Mouse (Mus musculus): ENCODE data around the gene Olfr1472. TPM values are rescaled to one million over a fixed set of nuclear protein-coding genes. Genes with fewer than 3 reads are reported as not detected.
"Not testable (repeated sequence)": the region's sequence is repeated elsewhere in the genome, so short reads cannot be mapped to it uniquely, and the experiment has no call there.

The Olfr1472 gene
- polyA plus RNA-seq (2014; fragmentation: Nextera tagmentation; extraction: Ambion mirVana): not detected in 2 replicates

DNA sequence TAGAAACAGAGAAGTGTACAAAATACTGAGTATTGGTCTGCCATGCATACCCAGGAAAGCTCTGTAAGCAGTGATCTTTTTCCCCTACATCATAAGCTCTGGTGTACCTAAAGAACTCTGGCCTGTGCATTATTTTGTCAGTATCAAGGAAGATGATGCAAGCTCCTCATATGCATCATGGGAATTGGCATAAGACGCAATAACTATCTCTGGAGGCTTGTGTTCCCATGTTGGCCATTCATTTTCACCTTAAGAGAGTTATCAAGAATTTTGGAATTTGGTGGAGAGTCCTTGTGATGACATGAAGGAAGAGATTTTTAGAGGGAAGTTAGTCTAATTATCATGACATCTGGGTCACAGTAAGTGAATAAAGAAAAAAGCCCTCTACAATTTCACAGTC lies at the start of gene Olfr1472:
Olfr1472 (minus strand) TSS at position 101 of the 400 bp plus-strand sequence.
- H3K4me1 ChIP-seq (ENCODE audit: control insufficient read depth, insufficient read depth, low read length): no peaks in the 10 kb centered on the region
- H3K27ac ChIP-seq (ENCODE audit: low read depth, low read length): no peak within 1 kb of the TSS
- WGBS (ENCODE audit: insufficient replicate concordance): 70% methylated on average over 1 of the region's 1 CpGs
- no peak within 1 kb of the TSS for H3K4me2 ChIP-seq
- no peaks in the 10 kb centered on the region for H3K36me3 ChIP-seq (ENCODE audit: control insufficient read depth, insufficient read depth, low read length)
- H3K9ac ChIP-seq (ENCODE audit: low read depth, low read length): no peak within 1 kb of the TSS
- no peak within 1 kb of the TSS for H3K4me3 ChIP-seq (ENCODE audit: low read depth, low read length)
- no peak for ATAC-seq (replicated peaks; ENCODE audit: insufficient number of reproducible peaks, low FRiP score, low TSS enrichment)
- H3K9me3 ChIP-seq (replicated peaks; ENCODE audit: control insufficient read depth, low read length): no peaks in the 10 kb centered on the region
- no peaks in the 10 kb centered on the region for H3K27me3 ChIP-seq (ENCODE audit: control insufficient read depth, insufficient read depth, low read length)

DNA sequence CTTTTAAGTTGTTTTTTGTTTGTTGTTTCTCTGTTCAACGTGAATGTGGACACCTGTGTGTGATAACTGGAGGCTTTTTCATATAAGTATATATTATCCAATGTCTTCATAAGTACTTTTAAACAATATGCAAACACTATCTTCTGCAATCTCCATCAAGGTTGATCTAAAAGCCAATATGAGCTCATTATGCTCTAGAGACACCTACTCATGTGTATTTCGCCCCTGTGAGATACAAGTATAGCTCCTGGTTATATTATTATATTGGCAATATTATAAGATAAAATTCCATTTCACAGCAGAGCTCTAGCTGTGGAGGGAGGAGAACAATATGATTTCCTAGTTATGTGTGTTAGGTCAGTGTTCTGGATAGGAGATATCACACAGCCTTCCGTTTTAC lies 44.4 kb upstream of the Olfr1472 start, which contains the start of gene Olfr1477:
Olfr1477 (plus strand) TSS at position 301 of the 400 bp plus-strand sequence.
- H3K4me1 ChIP-seq (ENCODE audit: control insufficient read depth, insufficient read depth, low read length): no peaks in the 10 kb centered on the region
- no peak within 1 kb of the TSS for H3K4me3 ChIP-seq (ENCODE audit: low read depth, low read length)
- no peak within 1 kb of the TSS for H3K9ac ChIP-seq (ENCODE audit: low read depth, low read length)
- H3K36me3 ChIP-seq (ENCODE audit: control insufficient read depth, insufficient read depth, low read length): no peaks in the 10 kb centered on the region
- peaks cover 4% of the 10 kb centered on the region; the same call in 1 of the 2 replicates for H3K9me3 ChIP-seq (replicated peaks; ENCODE audit: control insufficient read depth, low read length)
- H3K4me2 ChIP-seq: no peak within 1 kb of the TSS
- no peak within 1 kb of the TSS for H3K27ac ChIP-seq (ENCODE audit: low read depth, low read length)
- ATAC-seq (replicated peaks; ENCODE audit: insufficient number of reproducible peaks, low FRiP score, low TSS enrichment): no peak
- H3K27me3 ChIP-seq (ENCODE audit: control insufficient read depth, insufficient read depth, low read length): no peaks in the 10 kb centered on the region
- WGBS (ENCODE audit: insufficient replicate concordance): 69% methylated on average over 3 of the region's 3 CpGs

GRCm38 (mm10) chr19:13480096-13480495 lies 24.2 kb upstream of the Olfr1472 start, which contains the start of gene Olfr1475:
Gene Olfr1475, minus strand, starts transcription at chr19:13480196.
- Histone ChIP-seq H3K9ac (ENCODE audit: low read depth, low read length) (no peak within 1 kb of the TSS), H3K9me3 (replicated peaks; ENCODE audit: control insufficient read depth, low read length) (no peaks in the 10 kb centered on the region)
- no peak for ATAC-seq (replicated peaks; ENCODE audit: insufficient number of reproducible peaks, low FRiP score, low TSS enrichment)

GRCm38 (mm10) chr19:13469265-13469664 lies 13.4 kb upstream of the Olfr1472 start, which contains the start of gene Olfr1474:
Gene Olfr1474, plus strand, starts transcription at chr19:13469565.
- WGBS (ENCODE audit: insufficient replicate concordance): 78% methylated on average over 4 of the region's 4 CpGs
- H3K27ac ChIP-seq (ENCODE audit: low read depth, low read length); H3K9me3 ChIP-seq (replicated peaks; ENCODE audit: control insufficient read depth, low read length): not testable (repeated sequence)

More at GRCm38 (mm10) chr19:13480096-13480495, 24.2 kb upstream of the Olfr1472 start, which contains the start of gene Olfr1475:
- no peak within 1 kb of the TSS for H3K4me3 ChIP-seq (ENCODE audit: low read depth, low read length)
- H3K36me3 ChIP-seq (ENCODE audit: control insufficient read depth, insufficient read depth, low read length): no peaks in the 10 kb centered on the region
- H3K4me1 ChIP-seq (ENCODE audit: control insufficient read depth, insufficient read depth, low read length): no peaks in the 10 kb centered on the region
- no peaks in the 10 kb centered on the region for H3K27me3 ChIP-seq (ENCODE audit: control insufficient read depth, insufficient read depth, low read length)
- H3K4me2 ChIP-seq: no peak within 1 kb of the TSS
- H3K27ac ChIP-seq (ENCODE audit: low read depth, low read length): no peak within 1 kb of the TSS

DNA sequence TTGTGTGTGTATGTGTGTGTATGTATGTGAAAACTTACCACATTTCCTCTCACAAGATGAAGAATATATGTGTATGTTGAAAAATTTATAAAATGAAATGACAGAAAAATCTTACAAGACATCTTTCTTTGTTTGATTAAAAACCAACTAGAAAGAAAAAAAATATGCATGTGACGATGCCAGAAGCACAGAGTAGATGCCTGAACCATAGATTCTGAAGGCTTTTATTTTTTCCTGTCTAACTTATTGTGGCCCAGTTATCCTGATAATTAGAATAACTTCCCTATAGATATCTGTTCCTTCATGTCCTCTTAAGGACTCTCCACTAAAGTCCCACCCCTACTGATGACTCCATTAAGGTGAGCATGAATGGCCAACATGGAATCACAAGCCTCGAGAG lies 12.8 kb downstream of the Olfr1472 start, which contains the start of gene Olfr1471:
Olfr1471 (plus strand) TSS at position 301 of the 400 bp plus-strand sequence.
- WGBS (ENCODE audit: insufficient replicate concordance): 71% methylated on average over 2 of the region's 2 CpGs
- not testable (repeated sequence) for H3K36me3 ChIP-seq (ENCODE audit: control insufficient read depth, insufficient read depth, low read length); ATAC-seq (replicated peaks; ENCODE audit: insufficient number of reproducible peaks, low FRiP score, low TSS enrichment); H3K4me3 ChIP-seq (ENCODE audit: low read depth, low read length); H3K9ac ChIP-seq (ENCODE audit: low read depth, low read length); H3K4me2 ChIP-seq; H3K27me3 ChIP-seq (ENCODE audit: control insufficient read depth, insufficient read depth, low read length); H3K27ac ChIP-seq (ENCODE audit: low read depth, low read length); H3K9me3 ChIP-seq (replicated peaks; ENCODE audit: control insufficient read depth, low read length); H3K4me1 ChIP-seq (ENCODE audit: control insufficient read depth, insufficient read depth, low read length)

More at GRCm38 (mm10) chr19:13469265-13469664, 13.4 kb upstream of the Olfr1472 start, which contains the start of gene Olfr1474:
- H3K36me3 ChIP-seq (ENCODE audit: control insufficient read depth, insufficient read depth, low read length); H3K4me3 ChIP-seq (ENCODE audit: low read depth, low read length); ATAC-seq (replicated peaks; ENCODE audit: insufficient number of reproducible peaks, low FRiP score, low TSS enrichment); H3K4me2 ChIP-seq; H3K27me3 ChIP-seq (ENCODE audit: control insufficient read depth, insufficient read depth, low read length); H3K9ac ChIP-seq (ENCODE audit: low read depth, low read length); H3K4me1 ChIP-seq (ENCODE audit: control insufficient read depth, insufficient read depth, low read length): not testable (repeated sequence)

- ATAC-seq (replicated peaks; ENCODE audit: insufficient number of reproducible peaks, low FRiP score, low TSS enrichment): no peak
- no peak within 1 kb of the TSS for H3K4me2 ChIP-seq
Measured at GRCm38 (mm10) chr19:13407549-13407948, 48.3 kb downstream of the Olfr1472 start, which contains the start of gene Olfr1469. Gene Olfr1469, plus strand, starts transcription at chr19:13407849.

More at GRCm38 (mm10) chr19:13407549-13407948, 48.3 kb downstream of the Olfr1472 start, which contains the start of gene Olfr1469:
- Histone ChIP-seq H3K4me3 (ENCODE audit: low read depth, low read length) (no peak within 1 kb of the TSS), H3K4me1 (ENCODE audit: control insufficient read depth, insufficient read depth, low read length) (no peaks in the 10 kb centered on the region), H3K9me3 (replicated peaks; ENCODE audit: control insufficient read depth, low read length) (0 out of 2 replicates have a peak, but pooled peaks cover 2% of the 10 kb centered on the region), H3K9ac (ENCODE audit: low read depth, low read length) (no peak within 1 kb of the TSS), H3K27me3 (ENCODE audit: control insufficient read depth, insufficient read depth, low read length) (no peaks in the 10 kb centered on the region), H3K36me3 (ENCODE audit: control insufficient read depth, insufficient read depth, low read length) (no peaks in the 10 kb centered on the region), H3K27ac (ENCODE audit: low read depth, low read length) (no peak within 1 kb of the TSS)
- WGBS (ENCODE audit: insufficient replicate concordance): 65% methylated on average over 2 of the region's 2 CpGs

Other genes starting within 250 kb of the Olfr1472 start
- gene Olfr1463, start 224.8 kb downstream of the Olfr1472 start, polyA plus RNA-seq (2014; fragmentation: Nextera tagmentation; extraction: Ambion mirVana): not detected in 2 replicates
- gene Olfr1465, start 140.5 kb downstream of the Olfr1472 start, polyA plus RNA-seq (2014; fragmentation: Nextera tagmentation; extraction: Ambion mirVana): not detected in 2 replicates
- gene Olfr1466, start 117.2 kb downstream of the Olfr1472 start, polyA plus RNA-seq (2014; fragmentation: Nextera tagmentation; extraction: Ambion mirVana): not detected in 2 replicates
- not detected in 2 replicates for gene Olfr1467, start 93.8 kb downstream of the Olfr1472 start, polyA plus RNA-seq (2014; fragmentation: Nextera tagmentation; extraction: Ambion mirVana)
- gene Olfr1469, start 48.2 kb downstream of the Olfr1472 start, polyA plus RNA-seq (2014; fragmentation: Nextera tagmentation; extraction: Ambion mirVana): not detected in 2 replicates
- not detected in 2 replicates for gene Olfr1471, start 12.7 kb downstream of the Olfr1472 start, polyA plus RNA-seq (2014; fragmentation: Nextera tagmentation; extraction: Ambion mirVana)
- not detected in 2 replicates for gene Olfr1474, start 13.5 kb upstream of the Olfr1472 start, polyA plus RNA-seq (2014; fragmentation: Nextera tagmentation; extraction: Ambion mirVana)
- gene Olfr1475, start 24.1 kb upstream of the Olfr1472 start, polyA plus RNA-seq (2014; fragmentation: Nextera tagmentation; extraction: Ambion mirVana): not detected in 2 replicates
- not detected in 2 replicates for gene Olfr1477, start 44.5 kb upstream of the Olfr1472 start, polyA plus RNA-seq (2014; fragmentation: Nextera tagmentation; extraction: Ambion mirVana)
- not detected in 2 replicates for gene Olfr1480, start 71.8 kb upstream of the Olfr1472 start, polyA plus RNA-seq (2014; fragmentation: Nextera tagmentation; extraction: Ambion mirVana)
- not detected in 2 replicates for gene Olfr1484, start 127.4 kb upstream of the Olfr1472 start, polyA plus RNA-seq (2014; fragmentation: Nextera tagmentation; extraction: Ambion mirVana)
- not detected in 2 replicates for gene Olfr1487, start 161.3 kb upstream of the Olfr1472 start, polyA plus RNA-seq (2014; fragmentation: Nextera tagmentation; extraction: Ambion mirVana)
- gene Olfr1489, start 175.5 kb upstream of the Olfr1472 start, polyA plus RNA-seq (2014; fragmentation: Nextera tagmentation; extraction: Ambion mirVana): not detected in 2 replicates
- not detected in 2 replicates for gene Olfr1490, start 195.0 kb upstream of the Olfr1472 start, polyA plus RNA-seq (2014; fragmentation: Nextera tagmentation; extraction: Ambion mirVana)
- not detected in 2 replicates for gene Olfr1491, start 241.2 kb upstream of the Olfr1472 start, polyA plus RNA-seq (2014; fragmentation: Nextera tagmentation; extraction: Ambion mirVana)

Data from heart, embryonic 11.5 days (tissue).